Mouse (Mus musculus) embryonic facial prominence, embryonic 15.5 days (tissue): ENCODE results near the gene Mpl. TPM values are rescaled to one million over a fixed set of nuclear protein-coding genes. Genes with fewer than 3 reads are reported as not detected.
A peak's percentile ranks its signal among the peaks of the same experiment; 100 is the strongest.

Source experiments
- ATAC-seq: fragments of 200-750 bp; cut with Nextera tagmentation; 2 replicates; pipeline ENCODE4 v1.8.0; 2017; ENCODE audit warnings: low read depth, moderate TSS enrichment; ENCODE audit not compliant: insufficient number of reproducible peaks, low FRiP score, low TSS enrichment
- H3K27ac ChIP-seq: fragments of 300-500 bp; sonication (generic); replicated peaks from 2 replicates; pipeline ENCODE4 v1.5.1; 2015; ENCODE audit warnings: mild to moderate bottlenecking, inconsistent platforms
- H3K27me3 ChIP-seq: fragments of 300-500 bp; sonication (generic); 2 replicates; pipeline ENCODE4 v1.6.1; 2015; ENCODE audit warnings: inconsistent platforms
- H3K36me3 ChIP-seq: fragments of 300-500 bp; sonication (generic); 2 replicates; pipeline ENCODE4 v1.6.1; 2015; ENCODE audit warnings: mild to moderate bottlenecking, inconsistent platforms
- H3K4me1 ChIP-seq: fragments of 300-500 bp; sonication (generic); 2 replicates; pipeline ENCODE4 v1.6.1; 2015; ENCODE audit warnings: inconsistent platforms
- H3K4me2 ChIP-seq: fragments of 300-500 bp; sonication (generic); replicated peaks from 2 replicates; pipeline ENCODE4 v1.6.1; 2015; ENCODE audit warnings: mild to moderate bottlenecking, inconsistent platforms
- H3K4me3 ChIP-seq: fragments of 300-500 bp; sonication (generic); replicated peaks from 2 replicates; pipeline ENCODE4 v1.5.1; 2015; ENCODE audit warnings: mild to moderate bottlenecking, inconsistent platforms
- H3K9ac ChIP-seq: fragments of 300-500 bp; sonication (generic); 2 replicates; pipeline ENCODE4 v1.6.1; 2015; ENCODE audit warnings: inconsistent platforms
- H3K9me3 ChIP-seq: fragments of 300-500 bp; sonication (generic); replicated peaks from 2 replicates; pipeline ENCODE4 v1.6.1; 2016; ENCODE audit warnings: inconsistent platforms
- WGBS: fragments of 180-500 bp; shearing (Covaris S2); methylation state at CpG from one replicate; pipeline ENCODE4 v1.1.7; 2015; 5-methylcytosine and 5-hydroxymethylcytosine counted together
- polyA plus RNA-seq: library from polyadenylated mRNA; unstranded; fragments of >200 nt; fragmentation: Nextera tagmentation; extraction: Ambion mirVana; gene quantifications from 2 replicates; pipeline ENCODE4 v1.2.1, GENCODE M21; 2015

Gene Mpl
- polyA plus RNA-seq = 0.25 and 0.26 TPM in 2 replicates

DNA sequence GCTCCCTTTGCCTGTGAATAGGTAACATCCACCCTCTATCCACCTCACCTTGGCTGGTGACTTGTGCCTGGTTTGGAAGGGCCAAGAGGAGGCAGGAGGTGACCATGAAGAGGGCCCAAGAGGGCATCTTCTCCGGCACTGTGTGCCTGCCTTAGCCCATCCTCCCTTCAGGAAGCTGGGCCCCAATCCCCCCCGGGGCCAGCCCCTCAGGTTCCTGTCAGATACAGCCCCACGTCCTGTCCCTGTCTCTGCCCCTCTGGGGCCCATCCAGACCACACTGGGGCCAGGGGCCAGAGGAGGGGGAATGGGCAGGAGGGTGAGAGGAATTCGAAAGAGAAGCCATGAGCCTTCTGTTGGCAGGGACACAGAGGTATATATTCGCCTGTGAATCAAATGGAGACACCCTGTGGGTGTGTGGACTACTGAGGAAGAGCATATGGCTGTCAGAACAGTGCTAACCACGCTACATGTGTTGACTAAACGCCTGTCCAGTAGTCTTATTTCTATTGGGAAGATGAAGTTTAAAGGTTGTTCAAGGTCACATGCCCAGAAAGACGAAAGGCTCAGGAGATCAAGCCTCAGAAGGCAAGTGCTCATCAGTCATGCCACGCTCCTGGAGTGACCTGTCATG, at the start of gene Mpl:
Gene Mpl (minus strand): TSS at position 169 of the 631 bp plus-strand sequence.
- Histone ChIP-seq H3K9me3 (no peaks in the 10 kb centered on the region), H3K36me3 (no peaks in the 10 kb centered on the region), H3K4me1 (no peaks in the 10 kb centered on the region), H3K27me3 (no peaks in the 10 kb centered on the region), H3K4me2 (no peak within 1 kb of the TSS), H3K4me3 (no peak within 1 kb of the TSS), H3K27ac (no peak within 1 kb of the TSS), H3K9ac (no peak within 1 kb of the TSS)
- no peak; the same call in 1 of the 2 replicates for ATAC-seq
- WGBS = 69% methylated on average over 9 of the region's 9 CpGs

DNA sequence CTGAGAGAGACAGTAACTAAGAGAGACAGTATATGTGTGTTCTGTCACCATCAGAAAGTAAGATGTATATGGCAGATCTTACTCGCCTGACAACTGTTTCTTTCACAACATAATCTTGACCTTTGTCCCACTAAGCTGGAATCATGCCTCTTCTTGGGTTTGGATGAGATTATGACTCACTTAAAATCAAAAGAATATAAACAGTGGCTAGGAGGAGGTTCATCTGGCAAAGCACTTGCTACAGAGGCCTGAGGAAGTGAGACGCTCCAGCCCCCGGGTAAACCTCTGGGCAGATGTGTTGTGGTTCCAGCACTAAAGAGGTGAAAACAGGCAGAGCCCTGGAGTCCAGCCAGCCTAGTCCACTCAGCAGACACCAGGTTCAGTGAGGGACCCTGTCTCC, 48.2 kb upstream of the Mpl start:
- H3K9ac ChIP-seq = no peak overlapping the region
- 52% methylated on average over 3 of the region's 3 CpGs for WGBS
- H3K36me3 ChIP-seq = no peaks in the 10 kb centered on the region
- H3K27ac ChIP-seq = no peak overlapping the region
- H3K4me1 ChIP-seq = no peaks in the 10 kb centered on the region
- no peak overlapping the region for H3K4me2 ChIP-seq
- H3K27me3 ChIP-seq = no peaks in the 10 kb centered on the region
- ATAC-seq = no peak
- H3K9me3 ChIP-seq = no peaks in the 10 kb centered on the region
- no peak overlapping the region for H3K4me3 ChIP-seq

DNA sequence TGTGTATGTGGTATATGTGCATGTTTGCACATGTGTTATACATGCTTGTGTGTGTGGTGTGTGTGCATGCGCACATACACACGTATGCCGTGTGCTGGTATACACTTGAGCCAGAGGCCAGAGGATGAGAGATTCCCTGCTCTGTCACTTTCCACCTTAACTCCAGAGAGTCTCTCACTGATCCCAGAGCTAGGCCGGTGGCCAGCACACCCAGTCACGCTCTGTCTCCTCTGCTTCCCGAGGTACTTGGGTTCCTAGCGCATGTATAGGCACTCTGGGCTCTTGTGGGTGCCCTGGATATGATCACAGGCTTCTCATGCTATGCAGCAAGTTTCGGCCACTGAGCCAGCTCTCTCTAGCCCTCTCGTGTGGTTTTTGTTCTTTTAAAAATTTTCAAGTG, 43.5 kb upstream of the Mpl start:
- Histone ChIP-seq H3K4me2 (no peak overlapping the region), H3K9ac (no peak overlapping the region), H3K27me3 (no peaks in the 10 kb centered on the region), H3K27ac (no peak overlapping the region), H3K9me3 (no peaks in the 10 kb centered on the region), H3K36me3 (no peaks in the 10 kb centered on the region), H3K4me3 (no peak overlapping the region), H3K4me1 (no peaks in the 10 kb centered on the region)
- ATAC-seq = no peak
- WGBS = 68% methylated on average over 9 of the region's 9 CpGs

DNA sequence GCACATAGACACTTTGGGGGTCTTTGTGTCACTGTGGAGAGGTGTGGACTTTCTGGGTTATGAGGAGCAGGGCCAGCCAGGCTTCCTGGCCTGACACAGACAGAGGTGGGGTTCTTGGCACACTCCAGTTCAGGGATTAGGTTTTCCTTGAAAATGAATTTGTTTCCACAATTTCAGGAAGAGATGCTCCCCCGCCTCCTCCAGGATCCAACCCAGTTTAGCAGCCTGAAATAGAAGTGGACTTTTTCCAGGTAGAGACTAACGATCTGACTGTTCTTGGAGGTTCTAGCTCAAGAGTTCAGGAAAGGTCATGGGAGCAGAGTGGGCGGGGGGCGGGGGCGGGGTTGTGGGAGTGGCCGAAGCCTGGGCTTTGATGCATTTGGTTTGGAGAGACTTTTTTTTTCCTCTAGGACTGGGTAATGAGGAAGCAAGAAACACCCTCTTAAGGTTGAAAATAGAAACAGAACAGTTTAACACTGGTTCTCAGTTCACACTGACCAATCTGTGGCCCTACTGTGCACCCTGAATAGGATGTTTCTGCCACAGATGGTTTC, 42.9 kb upstream of the Mpl start:
- Histone ChIP-seq H3K4me2 (no peak overlapping the region), H3K27me3 (no peaks in the 10 kb centered on the region), H3K4me1 (no peaks in the 10 kb centered on the region), H3K27ac (no peak overlapping the region), H3K4me3 (no peak overlapping the region), H3K9ac (no peak overlapping the region), H3K36me3 (no peaks in the 10 kb centered on the region), H3K9me3 (no peaks in the 10 kb centered on the region)
- ATAC-seq = no peak
- WGBS = 46% methylated on average over 6 of the region's 6 CpGs

DNA sequence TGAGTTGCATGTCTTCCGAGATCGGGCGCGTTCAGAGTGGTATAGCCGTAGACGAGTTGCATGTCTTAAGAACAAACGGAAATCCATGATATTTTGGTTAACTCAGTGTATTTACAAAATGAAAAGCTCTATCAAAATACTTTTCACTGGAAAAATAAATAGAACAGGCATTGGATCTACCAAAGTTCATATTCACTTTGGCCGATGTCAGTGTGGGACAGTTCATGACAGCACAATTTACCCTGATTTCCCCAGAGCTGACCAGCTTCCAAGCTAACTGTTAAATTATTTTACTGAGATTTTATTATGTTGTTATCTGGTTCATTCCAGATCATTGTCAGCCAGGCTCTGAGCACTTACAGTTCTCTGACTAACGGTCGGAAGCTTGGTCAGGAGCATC, 33.1 kb upstream of the Mpl start:
- Histone ChIP-seq H3K27ac (no peak overlapping the region), H3K9ac (no peak overlapping the region), H3K36me3 (no peaks in the 10 kb centered on the region), H3K9me3 (no peaks in the 10 kb centered on the region), H3K4me1 (no peaks in the 10 kb centered on the region), H3K4me2 (no peak overlapping the region), H3K27me3 (no peaks in the 10 kb centered on the region), H3K4me3 (no peak overlapping the region)
- WGBS = 84% methylated on average over 10 of the region's 10 CpGs
- ATAC-seq = no peak

DNA sequence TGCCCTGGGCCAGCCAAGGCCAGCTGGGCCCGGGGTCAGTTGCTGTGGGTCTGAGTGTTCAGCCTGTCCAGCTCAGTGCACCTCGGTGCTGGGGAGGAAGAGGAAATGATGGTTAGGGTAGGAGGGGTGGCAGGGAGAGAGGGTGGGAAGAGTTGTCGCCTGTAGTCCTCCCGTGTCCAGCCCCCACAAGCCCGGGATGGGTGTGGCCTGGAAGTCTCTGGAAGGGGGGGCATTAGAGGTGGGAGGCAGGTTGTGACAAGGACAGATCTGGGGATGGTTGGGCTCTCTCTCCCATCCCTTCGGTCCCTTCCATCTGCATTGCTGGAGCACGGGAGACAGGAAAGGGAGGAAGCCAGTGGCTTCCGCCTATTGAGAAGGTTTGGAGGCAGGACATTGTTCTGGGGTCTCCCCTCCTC, 32.4 kb upstream of the Mpl start, which contains the start of gene Tie1:
Gene Tie1 (minus strand): TSS at position 345 of the 416 bp plus-strand sequence.
- ATAC-seq = peak; percentile 69
- H3K36me3 ChIP-seq = no peaks in the 10 kb centered on the region
- no peak within 1 kb of the TSS; the same call in 1 of the 2 replicates for H3K4me3 ChIP-seq
- H3K9ac ChIP-seq = no peak within 1 kb of the TSS
- no peak within 1 kb of the TSS for H3K4me2 ChIP-seq
- whole genome bisulfite sequencing = 65% methylated on average over 8 of the region's 8 CpGs
- H3K9me3 ChIP-seq = no peaks in the 10 kb centered on the region
- no peaks in the 10 kb centered on the region for H3K4me1 ChIP-seq
- H3K27ac ChIP-seq = no peak within 1 kb of the TSS
- no peaks in the 10 kb centered on the region for H3K27me3 ChIP-seq

DNA sequence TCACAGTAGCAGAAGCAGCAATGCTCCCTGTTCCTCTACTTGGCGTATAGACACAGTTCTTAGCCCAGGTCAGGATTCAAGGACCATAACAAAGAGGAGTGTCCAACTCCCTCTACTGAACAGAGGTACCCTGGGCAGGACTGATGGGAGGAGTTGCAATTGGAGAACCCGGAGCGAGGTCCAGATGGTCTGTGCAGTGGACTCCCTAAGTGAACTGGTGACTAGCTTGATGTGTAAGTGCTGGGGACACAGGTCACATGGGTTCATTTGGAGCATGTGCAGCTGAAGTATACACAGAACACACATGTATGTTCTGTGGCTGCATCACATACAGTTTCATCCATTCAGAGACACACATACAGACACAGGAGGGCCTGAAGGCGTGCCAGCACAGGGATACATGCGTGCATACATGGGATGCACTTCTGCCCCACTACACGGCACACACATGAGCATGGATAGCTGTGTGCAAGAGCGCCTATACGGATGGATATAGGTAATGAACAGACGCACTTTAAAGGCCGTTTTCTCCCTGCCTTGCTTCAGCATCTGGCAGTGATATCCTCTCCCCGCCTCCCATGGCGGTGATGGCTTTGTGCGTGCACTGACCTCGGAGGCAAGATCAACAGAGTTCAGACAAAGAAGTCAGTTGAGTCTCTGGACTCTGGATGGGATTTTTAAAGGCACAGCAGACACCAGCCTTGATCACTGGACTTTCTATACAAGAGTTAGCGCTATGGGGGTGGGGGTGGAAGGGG, 19.6 kb upstream of the Mpl start:
- WGBS = 33% methylated on average over 15 of the region's 15 CpGs

DNA sequence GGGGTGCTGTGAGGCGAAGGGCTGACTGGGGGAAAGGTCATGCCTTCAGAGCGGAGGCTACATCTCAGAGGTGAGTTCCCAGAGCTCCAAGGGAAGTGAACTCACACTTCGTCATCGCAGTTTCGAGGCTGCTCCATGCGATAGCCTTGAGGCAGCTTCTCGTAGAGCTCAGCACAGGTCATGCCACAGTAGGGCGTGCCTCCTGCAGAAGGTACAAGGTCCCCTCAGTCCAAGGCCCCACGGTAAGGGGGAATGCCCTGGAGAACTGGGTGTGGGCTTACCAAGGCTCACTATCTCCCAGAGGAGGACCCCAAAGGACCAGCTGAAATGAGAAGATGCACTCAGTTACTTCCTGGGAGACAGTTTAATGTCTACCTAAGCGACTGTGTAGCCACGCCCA, 15.4 kb upstream of the Mpl start:
- WGBS = 79% methylated on average over 11 of the region's 11 CpGs

More for the DNA sequence above, 19.6 kb upstream of the Mpl start:
- no peaks in the 10 kb centered on the region for H3K4me1 ChIP-seq
- H3K4me3 ChIP-seq = no peak overlapping the region
- no peak for ATAC-seq
- H3K27ac ChIP-seq = no peak overlapping the region
- no peaks in the 10 kb centered on the region for H3K27me3 ChIP-seq
- H3K4me2 ChIP-seq = no peak overlapping the region
- no peaks in the 10 kb centered on the region for H3K9me3 ChIP-seq
- no peaks in the 10 kb centered on the region for H3K36me3 ChIP-seq
- H3K9ac ChIP-seq = no peak overlapping the region

DNA sequence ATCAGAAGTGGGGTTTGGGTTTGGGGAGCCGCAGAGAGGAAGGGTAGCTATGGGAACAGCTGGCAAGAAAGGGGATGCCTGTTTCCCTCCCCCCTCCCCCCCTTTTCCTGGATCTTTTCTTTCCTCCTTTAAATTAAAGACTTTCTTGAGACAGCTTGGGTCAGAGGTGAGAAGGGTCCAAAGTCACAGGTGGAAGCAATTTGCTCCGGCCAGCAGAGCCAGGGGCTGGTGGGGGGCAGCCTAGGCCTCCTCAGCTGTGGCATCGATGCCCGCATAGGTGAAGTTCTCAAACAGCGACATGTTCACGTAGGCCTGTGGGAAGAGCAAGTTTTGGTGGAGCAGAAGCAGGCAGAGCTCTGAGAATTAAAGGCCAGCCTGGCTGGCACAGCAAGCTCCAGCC, 14.0 kb upstream of the Mpl start:
- no peak overlapping the region for H3K27ac ChIP-seq
- no peaks in the 10 kb centered on the region for H3K9me3 ChIP-seq
- H3K4me2 ChIP-seq = no peak overlapping the region
- no peaks in the 10 kb centered on the region for H3K36me3 ChIP-seq
- H3K4me1 ChIP-seq = no peaks in the 10 kb centered on the region
- no peak overlapping the region for H3K4me3 ChIP-seq
- ATAC-seq = no peak
- 39% methylated on average over 6 of the region's 6 CpGs for WGBS
- no peaks in the 10 kb centered on the region for H3K27me3 ChIP-seq
- no peak overlapping the region for H3K9ac ChIP-seq

More for the DNA sequence above, 15.4 kb upstream of the Mpl start:
- Histone ChIP-seq H3K9me3 (no peaks in the 10 kb centered on the region), H3K9ac (no peak overlapping the region), H3K27ac (no peak overlapping the region), H3K36me3 (no peaks in the 10 kb centered on the region), H3K4me1 (no peaks in the 10 kb centered on the region), H3K4me3 (no peak overlapping the region), H3K27me3 (no peaks in the 10 kb centered on the region), H3K4me2 (no peak overlapping the region)
- ATAC-seq = no peak

DNA sequence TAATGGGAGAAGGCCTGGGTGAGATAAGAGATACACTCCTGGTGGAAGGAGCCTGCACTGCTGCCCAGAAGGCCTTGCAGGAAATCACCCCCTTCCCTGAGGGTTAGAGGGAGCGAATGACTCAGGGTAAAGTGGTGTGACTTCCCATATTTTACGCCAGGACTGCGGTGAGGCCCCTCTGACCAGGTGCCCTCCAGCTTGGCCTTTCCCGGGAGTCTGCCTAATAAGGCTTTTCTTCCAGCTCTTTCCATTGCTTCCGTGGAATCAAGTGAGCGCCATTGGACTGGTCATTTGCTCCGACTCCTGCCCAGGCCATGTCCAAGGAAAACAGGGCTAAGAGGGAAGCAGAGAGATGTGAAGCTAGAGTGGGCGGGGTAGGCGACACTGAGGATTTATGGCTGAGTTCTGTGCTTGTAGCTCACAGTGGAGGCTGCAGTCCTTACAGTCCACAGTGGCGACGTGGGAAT, 8.4 kb upstream of the Mpl start:
- H3K27ac ChIP-seq = no peak overlapping the region
- no peak overlapping the region for H3K4me3 ChIP-seq
- H3K4me1 ChIP-seq = no peaks in the 10 kb centered on the region
- H3K36me3 ChIP-seq = no peaks in the 10 kb centered on the region
- H3K4me2 ChIP-seq = no peak overlapping the region
- no peaks in the 10 kb centered on the region for H3K9me3 ChIP-seq
- 46% methylated on average over 11 of the region's 11 CpGs for WGBS
- no peak overlapping the region for H3K9ac ChIP-seq
- no peak for ATAC-seq
- no peaks in the 10 kb centered on the region for H3K27me3 ChIP-seq

DNA sequence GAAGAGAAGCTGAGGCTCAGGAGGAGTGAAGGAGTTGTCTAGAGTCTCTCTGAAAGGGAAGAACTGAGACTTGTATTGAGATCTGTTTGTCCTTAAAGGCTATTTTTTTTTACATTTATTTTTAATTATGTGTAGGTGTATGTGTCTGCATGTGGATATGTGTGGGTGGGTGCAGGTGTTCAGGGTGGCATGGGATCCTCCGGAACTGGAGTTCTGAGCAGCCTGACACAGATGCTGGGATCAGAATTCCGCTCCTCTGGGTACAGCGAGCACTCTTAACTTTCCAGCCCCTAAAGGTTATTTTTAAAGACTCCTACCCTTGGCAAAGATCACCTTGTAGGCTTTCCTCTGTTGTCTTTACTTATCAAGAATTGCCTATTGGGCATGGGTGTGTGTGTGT, 7.6 kb upstream of the Mpl start:
- Histone ChIP-seq H3K4me3 (no peak overlapping the region), H3K9ac (no peak overlapping the region), H3K27ac (no peak overlapping the region), H3K36me3 (no peaks in the 10 kb centered on the region), H3K27me3 (no peaks in the 10 kb centered on the region), H3K4me2 (no peak overlapping the region), H3K4me1 (no peaks in the 10 kb centered on the region), H3K9me3 (no peaks in the 10 kb centered on the region)
- 82% methylated on average over 3 of the region's 3 CpGs for WGBS
- ATAC-seq = no peak
